Mouse (Mus musculus) embryonic facial prominence, embryonic 13.5 days (tissue): ENCODE measurements around the gene Sp7. TPM values are rescaled to one million over a fixed set of nuclear protein-coding genes. Genes with fewer than 3 reads are reported as not detected.
"Not testable (repeated sequence)": the region's sequence is repeated elsewhere in the genome, so short reads cannot be mapped to it uniquely, and the experiment has no call there.

Experiments
- ATAC-seq: fragments of 200-750 bp; cut with Nextera tagmentation; 2 replicates; pipeline ENCODE4 v1.8.0; 2017; ENCODE audit warnings: low read depth; ENCODE audit not compliant: insufficient number of reproducible peaks, insufficient read depth, low FRiP score, low TSS enrichment
- H3K27ac ChIP-seq: fragments of 300-500 bp; sonication (generic); 2 replicates; pipeline ENCODE4 v1.5.1; 2015; ENCODE audit warnings: moderate library complexity, mild to moderate bottlenecking, inconsistent platforms
- H3K27me3 ChIP-seq: fragments of 300-500 bp; sonication (generic); 2 replicates; pipeline ENCODE4 v1.6.1; 2015; ENCODE audit warnings: mild to moderate bottlenecking, inconsistent platforms
- H3K36me3 ChIP-seq: fragments of 300-500 bp; sonication (generic); 2 replicates; pipeline ENCODE4 v1.6.1; 2015; ENCODE audit warnings: mild to moderate bottlenecking, inconsistent platforms
- H3K4me1 ChIP-seq: fragments of 300-500 bp; sonication (generic); 2 replicates; pipeline ENCODE4 v1.6.1; 2015; ENCODE audit warnings: inconsistent platforms
- H3K4me2 ChIP-seq: fragments of 300-500 bp; sonication (generic); 2 replicates; pipeline ENCODE4 v1.6.1; 2015; ENCODE audit warnings: moderate library complexity, mild to moderate bottlenecking, inconsistent platforms
- H3K4me3 ChIP-seq: fragments of 300-500 bp; sonication (generic); 2 replicates; pipeline ENCODE4 v1.5.1; 2015; ENCODE audit warnings: mild to moderate bottlenecking, inconsistent platforms
- H3K9ac ChIP-seq: fragments of 300-500 bp; sonication (generic); 2 replicates; pipeline ENCODE4 v1.6.1; 2015; ENCODE audit warnings: mild to moderate bottlenecking, inconsistent platforms
- H3K9me3 ChIP-seq: fragments of 300-500 bp; sonication (generic); 2 replicates; pipeline ENCODE4 v1.6.1; 2016; ENCODE audit warnings: inconsistent platforms
- WGBS: fragments of 180-500 bp; shearing (Covaris S2); methylation state at CpG from one replicate; pipeline ENCODE4 v1.1.7; 2015; ENCODE audit warnings: mixed read lengths; 5-methylcytosine and 5-hydroxymethylcytosine counted together
- polyA plus RNA-seq: library from polyadenylated mRNA; unstranded; fragments of >200 nt; fragmentation: Nextera tagmentation; extraction: Ambion mirVana; gene quantifications from 2 replicates; pipeline ENCODE4 v1.2.1, GENCODE M21; 2015

Sp7 gene
- polyA plus RNA-seq, 1 experiment from 2014 or later, result 32.7 TPM

DNA sequence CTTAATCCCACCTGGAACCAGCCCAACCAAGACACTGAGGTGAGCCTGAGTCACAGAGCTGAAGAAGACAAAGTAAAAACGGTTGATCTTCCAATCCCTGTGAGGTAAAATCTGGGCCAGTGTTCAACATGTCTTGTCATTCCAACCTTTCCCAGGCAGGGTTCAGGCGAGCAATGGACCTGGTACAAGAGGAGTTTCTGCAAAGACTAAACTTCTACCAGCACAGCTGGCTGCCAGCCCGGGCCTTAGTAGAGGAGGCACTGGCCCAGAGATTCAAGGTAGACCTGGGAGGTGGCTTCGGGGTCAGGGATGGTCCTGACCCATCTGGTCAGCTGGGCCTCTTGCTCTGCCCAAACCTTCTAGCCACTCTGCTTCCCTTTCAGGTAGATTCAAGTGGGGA is 30.0 kb downstream of the Sp7 start:
- peaks cover 81% of the 10 kb centered on the region for H3K36me3 ChIP-seq
- no peak overlapping the region for H3K27ac ChIP-seq
- no peak overlapping the region for H3K9ac ChIP-seq
- H3K9me3 ChIP-seq, result no peaks in the 10 kb centered on the region
- H3K4me2 ChIP-seq, result no peak overlapping the region
- ATAC-seq, result no peak
- no peak overlapping the region for H3K4me3 ChIP-seq
- WGBS, result 94% methylated on average over 4 of the region's 4 CpGs
- H3K27me3 ChIP-seq, result no peaks in the 10 kb centered on the region
- H3K4me1 ChIP-seq, result peaks cover 14% of the 10 kb centered on the region

DNA sequence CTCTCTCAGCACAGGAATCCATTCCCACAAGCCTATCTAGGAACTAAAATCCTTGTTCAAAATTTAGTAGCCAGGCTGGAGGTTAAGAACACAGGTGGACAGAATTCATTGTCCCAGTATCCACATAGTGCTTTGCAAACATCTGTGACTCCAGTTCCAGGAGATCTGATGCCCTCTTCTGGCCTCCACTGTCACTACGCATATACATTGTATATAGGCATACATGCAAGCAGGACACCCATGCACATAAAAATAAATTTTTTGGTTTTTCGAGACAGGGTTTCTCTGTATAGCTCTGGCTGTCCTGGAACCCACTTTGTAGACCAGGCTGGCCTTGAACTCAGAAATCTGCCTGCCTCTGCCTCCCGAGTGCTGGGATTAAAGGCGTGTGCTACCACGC is 31.1 kb downstream of the Sp7 start:
- not testable (repeated sequence) for H3K27me3 ChIP-seq, H3K9ac ChIP-seq, ATAC-seq, H3K9me3 ChIP-seq, H3K4me2 ChIP-seq, H3K27ac ChIP-seq, H3K4me3 ChIP-seq
- WGBS, result 87% methylated on average over 5 of the region's 5 CpGs
- Histone ChIP-seq H3K36me3 (peaks cover 77% of the 10 kb centered on the region), H3K4me1 (peaks cover 19% of the 10 kb centered on the region)

DNA sequence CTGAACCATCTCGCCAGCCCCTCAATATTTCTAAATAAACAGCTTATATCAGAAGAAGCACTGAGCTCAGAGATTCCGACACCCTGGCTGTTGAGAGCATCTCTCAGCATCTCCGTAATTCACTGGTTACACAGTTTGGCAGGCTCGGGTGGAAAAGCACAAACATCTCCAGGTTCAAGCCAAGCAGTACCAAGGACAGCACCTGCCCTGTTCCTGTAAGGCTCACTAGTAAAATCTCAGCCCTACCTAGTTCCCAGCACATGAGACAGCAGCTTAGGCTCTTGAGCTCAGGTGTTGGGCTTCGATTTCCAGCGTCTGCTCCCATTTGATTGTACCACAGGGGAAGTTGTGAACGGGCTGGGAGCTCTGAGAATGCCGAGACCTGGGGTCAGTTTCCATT is 31.7 kb downstream of the Sp7 start:
- no peak for ATAC-seq
- Histone ChIP-seq H3K4me2 (no peak overlapping the region), H3K9me3 (no peaks in the 10 kb centered on the region), H3K36me3 (peaks cover 80% of the 10 kb centered on the region), H3K4me1 (peaks cover 20% of the 10 kb centered on the region), H3K9ac (no peak overlapping the region), H3K4me3 (no peak overlapping the region), H3K27me3 (no peaks in the 10 kb centered on the region), H3K27ac (no peak overlapping the region)
- WGBS, result 83% methylated on average over 8 of the region's 8 CpGs

DNA sequence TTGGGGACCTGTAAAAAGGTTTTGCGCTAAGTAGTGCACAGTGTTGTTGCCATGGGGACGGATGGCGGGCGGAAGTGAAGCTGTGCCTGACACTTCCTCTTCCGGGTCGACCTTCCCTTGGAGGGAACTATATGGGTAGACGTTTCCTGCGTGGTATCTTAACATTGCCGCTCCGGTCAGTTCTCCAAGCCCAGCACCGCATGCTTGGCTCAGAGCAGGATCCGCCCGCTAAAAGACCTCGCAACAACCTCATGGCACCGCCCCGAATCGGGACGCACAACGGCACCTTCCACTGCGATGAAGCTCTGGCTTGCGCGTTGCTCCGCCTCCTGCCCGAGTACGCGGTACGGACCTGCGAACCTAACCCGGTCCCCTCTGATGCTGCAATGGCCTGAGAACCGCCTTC is 35.4 kb downstream of the Sp7 start, which contains the start of gene Myg1:
TSS of gene Myg1 (plus strand) at position 100 of the 406 bp plus-strand sequence.
- H3K27me3 ChIP-seq, result no peaks in the 10 kb centered on the region
- H3K9me3 ChIP-seq, result no peaks in the 10 kb centered on the region
- 1% methylated on average over 30 of the region's 30 CpGs for WGBS
- peak within 1 kb of the TSS; percentile 89 for H3K4me2 ChIP-seq
- peak; percentile 85 for ATAC-seq
- H3K36me3 ChIP-seq, result peaks cover 70% of the 10 kb centered on the region
- peak within 1 kb of the TSS; percentile 78 for H3K4me3 ChIP-seq
- peaks cover 26% of the 10 kb centered on the region for H3K4me1 ChIP-seq
- peak within 1 kb of the TSS; percentile 81 for H3K9ac ChIP-seq
- peak within 1 kb of the TSS; percentile 81 for H3K27ac ChIP-seq

DNA sequence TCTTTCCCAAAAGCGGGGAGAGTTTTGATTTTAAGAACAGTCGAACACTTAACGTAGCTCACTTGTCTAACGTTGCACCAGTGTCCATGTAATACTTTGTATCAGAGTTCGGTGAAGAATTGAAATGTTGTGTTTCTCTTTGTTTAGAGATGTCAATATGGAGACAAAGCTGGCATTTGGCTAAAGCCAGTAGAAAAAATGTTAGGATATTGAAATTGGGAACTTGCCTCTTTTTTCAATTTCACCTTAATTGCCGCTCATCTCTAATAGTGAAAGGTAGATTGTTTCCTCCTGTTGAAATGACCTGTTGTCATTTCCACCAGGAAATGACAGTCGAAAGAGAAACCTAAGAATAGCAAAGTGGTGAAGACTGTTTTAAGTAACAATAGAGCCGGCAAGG is 40.1 kb downstream of the Sp7 start:
- H3K4me3 ChIP-seq, result peak overlapping the region; percentile 85
- H3K27me3 ChIP-seq, result no peaks in the 10 kb centered on the region
- no peak overlapping the region for H3K27ac ChIP-seq

DNA sequence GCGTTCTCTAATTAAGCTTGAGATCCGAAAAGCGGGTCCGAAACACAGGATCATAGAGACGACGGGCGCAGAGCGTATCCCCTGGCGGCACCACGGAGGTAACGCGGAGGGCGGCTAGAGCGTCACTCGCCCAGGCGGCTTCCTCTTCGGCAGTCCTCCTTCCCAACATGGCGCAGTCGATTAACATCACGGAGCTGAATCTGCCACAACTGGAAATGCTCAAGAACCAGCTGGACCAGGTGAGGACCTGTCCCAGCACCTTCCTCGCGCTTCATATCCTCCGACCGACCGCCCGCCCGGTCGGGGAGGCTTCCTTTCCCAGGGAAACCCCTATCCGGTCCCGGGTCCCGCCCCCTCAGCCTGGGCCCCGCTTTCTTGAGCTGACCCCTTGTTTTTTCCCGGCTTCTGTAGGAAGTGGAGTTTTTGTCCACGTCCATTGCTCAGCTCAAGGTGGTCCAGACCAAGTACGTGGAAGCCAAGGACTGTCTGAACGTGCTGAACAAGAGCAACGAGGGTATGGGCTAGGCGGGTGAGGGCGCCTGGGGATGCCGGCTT is 40.9 kb downstream of the Sp7 start, which contains the start of gene Pfdn5:
TSS of gene Pfdn5 (plus strand) at position 95 of the 555 bp plus-strand sequence.
- Histone ChIP-seq H3K4me1 (peaks cover 12% of the 10 kb centered on the region), H3K9me3 (no peaks in the 10 kb centered on the region), H3K4me2 (peak within 1 kb of the TSS; percentile 80), H3K9ac (peak within 1 kb of the TSS; percentile 84), H3K27ac (peak within 1 kb of the TSS; percentile 85), H3K27me3 (no peaks in the 10 kb centered on the region), H3K4me3 (peak within 1 kb of the TSS; percentile 85), H3K36me3 (peaks cover 64% of the 10 kb centered on the region)
- ATAC-seq, result peak; percentile 76
- WGBS, result under 1% methylated on average over 40 of the region's 40 CpGs

More for the DNA sequence above, 40.1 kb downstream of the Sp7 start:
- Histone ChIP-seq H3K36me3 (peaks cover 58% of the 10 kb centered on the region), H3K9me3 (no peaks in the 10 kb centered on the region), H3K9ac (peak overlapping the region; percentile 84), H3K4me2 (peak overlapping the region; percentile 80), H3K4me1 (peaks cover 16% of the 10 kb centered on the region)
- 68% methylated on average over 8 of the region's 8 CpGs for WGBS
- no peak for ATAC-seq

DNA sequence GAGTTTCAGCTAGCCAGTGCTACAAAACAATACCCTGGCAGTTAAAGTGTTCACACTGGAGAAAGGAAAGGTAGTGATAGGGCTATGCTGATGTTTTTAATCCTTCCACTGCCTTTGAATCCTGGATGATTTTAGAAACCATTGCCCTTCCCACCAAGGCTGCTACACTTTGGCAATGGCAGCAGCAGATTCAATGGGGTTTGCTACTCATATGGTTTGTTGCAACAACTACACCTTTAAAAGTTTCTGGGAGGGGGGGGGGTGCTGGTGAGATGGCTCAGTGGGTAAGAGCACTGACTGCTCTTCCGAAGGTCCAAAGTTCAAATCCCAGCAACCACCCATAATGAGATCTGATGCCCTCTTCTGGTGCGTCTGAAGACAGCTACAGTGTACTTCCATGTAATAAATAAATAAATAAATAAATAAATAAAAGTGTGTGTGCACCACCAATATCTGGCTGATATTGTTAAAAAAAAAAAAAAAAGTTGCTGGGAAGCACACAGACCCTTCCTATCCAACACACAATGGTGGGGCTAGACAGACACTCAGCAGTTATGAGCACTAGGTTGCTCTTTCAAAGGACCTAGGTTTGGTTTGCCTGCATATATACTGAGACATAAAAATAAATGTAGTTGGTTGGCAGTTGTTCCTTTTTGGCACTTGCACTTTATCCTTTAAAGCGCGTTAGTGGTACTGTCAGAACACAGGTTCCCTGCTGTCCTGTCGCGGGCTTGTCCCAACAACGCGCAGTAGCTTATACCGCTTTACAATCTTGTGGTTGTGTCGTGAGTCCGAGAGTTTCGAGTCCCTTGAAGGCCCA is 42.1 kb downstream of the Sp7 start:
- Histone ChIP-seq H3K4me2 (peak overlapping the region; percentile 80), H3K4me3 (peak overlapping the region; percentile 12; the same call in 1 of the 2 replicates), H3K9me3 (no peaks in the 10 kb centered on the region), H3K27ac (no peak overlapping the region), H3K4me1 (peaks cover 10% of the 10 kb centered on the region), H3K27me3 (no peaks in the 10 kb centered on the region), H3K9ac (no peak overlapping the region), H3K36me3 (peaks cover 65% of the 10 kb centered on the region)
- WGBS, result 77% methylated on average over 12 of the region's 12 CpGs
- ATAC-seq, result no peak

DNA sequence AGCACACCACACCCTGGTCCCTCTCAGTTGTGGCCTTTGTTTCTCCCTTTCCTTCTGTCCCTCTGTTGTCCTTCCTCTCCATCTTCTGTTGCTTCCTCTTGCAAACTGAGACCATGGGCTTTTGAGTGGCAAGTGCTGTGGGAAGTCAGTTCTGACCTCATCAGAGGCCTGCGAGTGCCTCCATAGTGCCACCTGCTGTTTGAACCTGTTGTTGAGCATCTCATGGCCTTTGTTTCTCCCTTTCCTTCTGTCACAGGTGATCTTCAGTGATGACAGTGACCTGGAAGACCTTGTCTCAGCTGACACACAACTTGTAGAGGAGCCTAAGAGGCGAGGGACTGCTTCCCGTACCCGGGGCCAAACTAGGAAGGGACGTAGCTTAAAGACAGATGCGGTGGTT is 50.7 kb downstream of the Sp7 start:
- H3K9ac ChIP-seq, result peak overlapping the region; percentile 38; the same call in 1 of the 2 replicates
- no peaks in the 10 kb centered on the region for H3K27me3 ChIP-seq
- no peak overlapping the region for H3K4me3 ChIP-seq
- no peaks in the 10 kb centered on the region for H3K9me3 ChIP-seq
- H3K36me3 ChIP-seq, result peaks cover 91% of the 10 kb centered on the region
- no peak overlapping the region for H3K4me2 ChIP-seq
- H3K27ac ChIP-seq, result no peak overlapping the region
- H3K4me1 ChIP-seq, result no peaks in the 10 kb centered on the region
- 87% methylated on average over 6 of the region's 6 CpGs for WGBS
- ATAC-seq, result no peak

DNA sequence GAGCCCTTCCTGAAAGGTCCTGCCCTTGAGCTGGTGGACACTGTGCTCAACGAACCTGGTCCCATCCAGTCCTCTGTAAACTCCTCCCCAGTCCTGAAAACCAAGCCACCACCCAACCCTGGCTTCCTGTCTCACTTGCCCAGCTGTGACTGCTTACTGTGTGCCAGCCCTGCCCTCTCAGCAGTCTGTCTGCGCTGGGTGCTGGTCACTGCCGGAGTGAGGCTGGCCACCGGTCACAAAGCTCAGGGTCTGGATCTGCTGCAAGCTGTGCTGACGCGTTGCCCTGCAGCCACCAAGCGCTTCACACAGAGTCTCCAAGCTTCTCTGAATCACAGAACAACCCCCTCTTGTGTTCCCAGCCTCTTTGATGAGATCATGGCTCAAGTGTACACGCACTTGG is 51.7 kb downstream of the Sp7 start:
- H3K4me3 ChIP-seq, result no peak overlapping the region
- no peak overlapping the region for H3K4me2 ChIP-seq
- 90% methylated on average over 8 of the region's 8 CpGs for WGBS
- no peak overlapping the region for H3K27ac ChIP-seq
- H3K4me1 ChIP-seq, result no peaks in the 10 kb centered on the region
- no peaks in the 10 kb centered on the region for H3K9me3 ChIP-seq
- peaks cover 89% of the 10 kb centered on the region for H3K36me3 ChIP-seq
- ATAC-seq, result no peak
- H3K27me3 ChIP-seq, result no peaks in the 10 kb centered on the region
- no peak overlapping the region for H3K9ac ChIP-seq

DNA sequence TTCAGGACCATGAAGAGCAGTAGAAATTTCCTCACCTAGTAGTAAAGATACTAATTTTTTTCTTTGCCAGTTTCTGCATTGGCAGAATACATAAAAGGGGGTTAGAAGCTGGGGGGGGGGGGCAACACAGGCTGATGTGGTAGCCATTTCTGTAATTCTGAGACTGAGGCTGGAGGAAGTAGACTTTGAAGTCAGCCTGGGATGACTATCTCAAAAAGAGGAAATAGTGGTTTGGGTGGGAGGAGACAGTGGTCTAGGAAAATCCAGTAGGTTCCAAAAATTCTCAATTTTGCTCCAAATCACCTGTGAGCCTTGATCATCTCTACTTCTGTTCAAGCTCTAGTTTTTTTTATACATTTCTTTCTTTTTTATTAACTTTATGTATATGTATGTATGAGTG is 55.5 kb downstream of the Sp7 start:
- Histone ChIP-seq H3K27ac (no peak overlapping the region), H3K36me3 (peaks cover 87% of the 10 kb centered on the region), H3K4me2 (no peak overlapping the region), H3K4me1 (no peaks in the 10 kb centered on the region), H3K9ac (no peak overlapping the region), H3K9me3 (no peaks in the 10 kb centered on the region), H3K4me3 (no peak overlapping the region), H3K27me3 (no peaks in the 10 kb centered on the region)
- no peak for ATAC-seq

DNA sequence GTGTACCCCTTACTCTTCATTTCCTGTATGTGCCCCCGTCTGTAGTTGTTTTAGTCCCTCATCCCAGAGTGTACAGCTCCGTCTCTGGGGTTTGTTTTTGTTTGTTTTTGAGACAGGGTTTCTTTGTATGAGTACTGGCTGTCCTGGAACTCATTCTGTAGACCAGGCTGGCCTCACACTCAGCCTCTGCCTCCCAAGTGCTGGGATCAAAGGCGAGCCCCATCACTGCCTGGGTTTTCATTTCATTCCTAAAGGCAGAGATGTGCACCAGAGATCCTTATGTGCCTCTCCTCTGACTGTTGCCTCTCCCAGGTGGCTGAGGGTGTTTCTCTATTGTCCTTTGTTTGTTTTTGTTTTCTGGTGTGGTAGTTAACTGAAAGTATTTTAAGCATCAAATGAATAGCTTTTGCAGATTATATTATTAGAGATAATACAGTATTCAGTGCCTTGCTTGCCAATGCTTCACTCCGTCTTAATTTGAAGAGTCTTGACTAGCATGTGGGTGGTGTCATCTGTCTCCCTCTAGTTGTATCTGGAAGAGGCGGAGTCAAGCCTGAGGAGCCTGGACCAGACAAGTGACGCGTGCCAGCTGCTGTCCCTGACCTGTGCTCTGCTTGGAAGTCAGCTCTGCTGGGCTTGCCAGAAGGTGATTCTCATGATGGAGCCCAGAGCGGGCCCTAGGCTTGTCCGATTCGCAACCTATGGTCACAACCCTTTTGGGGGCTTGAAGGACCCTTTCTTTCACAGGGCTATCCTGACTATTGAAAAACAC is 56.7 kb downstream of the Sp7 start:
- no peak for ATAC-seq
- Histone ChIP-seq H3K4me1 (no peaks in the 10 kb centered on the region), H3K4me3 (no peak overlapping the region), H3K36me3 (peaks cover 87% of the 10 kb centered on the region), H3K27ac (no peak overlapping the region), H3K9ac (no peak overlapping the region), H3K9me3 (no peaks in the 10 kb centered on the region), H3K4me2 (no peak overlapping the region), H3K27me3 (no peaks in the 10 kb centered on the region)
- WGBS, result 78% methylated on average over 10 of the region's 10 CpGs
